Mouse (Mus musculus) forebrain, embryonic 14.5 days (tissue): Measurements from ENCODE around the gene Mob3c. TPM values are rescaled to one million over a fixed set of nuclear protein-coding genes. Genes with fewer than 3 reads are reported as not detected.

ENCODE experiments used
- ATAC-seq: fragments of 200-750 bp; cut with Nextera tagmentation; 2 replicates; pipeline ENCODE4 v1.8.0; 2017; ENCODE audit warnings: mild to moderate bottlenecking, moderate library complexity
- DNase-seq: peaks from one replicate; pipeline ENCODE4 v3.0.0-alpha.2; 2015; ENCODE audit warnings: low spot score
- H3K27ac ChIP-seq: fragments of 300-500 bp; sonication (generic); 2 replicates; pipeline ENCODE4 v1.5.1; 2014; ENCODE audit warnings: low read depth, mild to moderate bottlenecking, control low read depth, low read length, moderate library complexity
- H3K27me3 ChIP-seq: fragments of 300-500 bp; sonication (generic); replicated peaks from 2 replicates; pipeline ENCODE4 v1.6.1; 2014; ENCODE audit warnings: low read length, control low read depth, mixed read lengths; ENCODE audit not compliant: control insufficient read depth, insufficient read depth
- H3K36me3 ChIP-seq: fragments of 300-500 bp; sonication (generic); 2 replicates; pipeline ENCODE4 v1.6.1; 2014; ENCODE audit warnings: low read length, control low read depth; ENCODE audit not compliant: control insufficient read depth, insufficient read depth
- H3K4me1 ChIP-seq: fragments of 300-500 bp; sonication (generic); 2 replicates; pipeline ENCODE4 v1.6.1; 2014; ENCODE audit warnings: antibody characterized with exemption, low read length, control low read depth; ENCODE audit not compliant: control insufficient read depth, insufficient read depth
- H3K4me2 ChIP-seq: fragments of 300-500 bp; sonication (generic); 2 replicates; pipeline ENCODE4 v1.6.1; 2014; ENCODE audit warnings: mild to moderate bottlenecking, control low read depth, low read length
- H3K4me3 ChIP-seq: fragments of 300-500 bp; sonication (generic); 2 replicates; pipeline ENCODE4 v1.5.1; 2014; ENCODE audit warnings: low read depth, low read length, control low read depth
- H3K9ac ChIP-seq: fragments of 300-500 bp; sonication (generic); 2 replicates; pipeline ENCODE4 v1.6.1; 2014; ENCODE audit warnings: mild to moderate bottlenecking, low read length, control low read depth, moderate library complexity
- H3K9me3 ChIP-seq: fragments of 300-500 bp; sonication (generic); replicated peaks from 2 replicates; pipeline ENCODE4 v1.6.1; 2016; ENCODE audit warnings: low read length, control low read depth, mixed read lengths; ENCODE audit not compliant: control insufficient read depth
- WGBS: fragments of 180-500 bp; shearing (Covaris S2); extraction: QIAGEN DNeasy Blood & Tissue Kit; methylation state at CpG from one replicate; pipeline ENCODE4 v1.1.7; 2014; 5-methylcytosine and 5-hydroxymethylcytosine counted together
- polyA plus RNA-seq: library from polyadenylated mRNA; unstranded; fragments of >200 nt; fragmentation: Nextera tagmentation; extraction: Ambion mirVana; gene quantifications from 2 replicates; pipeline ENCODE4 v1.2.1, GENCODE M21; 2014

Gene Mob3c
- polyA plus RNA-seq: 3.1 and 3.9 TPM in 2 replicates

DNA sequence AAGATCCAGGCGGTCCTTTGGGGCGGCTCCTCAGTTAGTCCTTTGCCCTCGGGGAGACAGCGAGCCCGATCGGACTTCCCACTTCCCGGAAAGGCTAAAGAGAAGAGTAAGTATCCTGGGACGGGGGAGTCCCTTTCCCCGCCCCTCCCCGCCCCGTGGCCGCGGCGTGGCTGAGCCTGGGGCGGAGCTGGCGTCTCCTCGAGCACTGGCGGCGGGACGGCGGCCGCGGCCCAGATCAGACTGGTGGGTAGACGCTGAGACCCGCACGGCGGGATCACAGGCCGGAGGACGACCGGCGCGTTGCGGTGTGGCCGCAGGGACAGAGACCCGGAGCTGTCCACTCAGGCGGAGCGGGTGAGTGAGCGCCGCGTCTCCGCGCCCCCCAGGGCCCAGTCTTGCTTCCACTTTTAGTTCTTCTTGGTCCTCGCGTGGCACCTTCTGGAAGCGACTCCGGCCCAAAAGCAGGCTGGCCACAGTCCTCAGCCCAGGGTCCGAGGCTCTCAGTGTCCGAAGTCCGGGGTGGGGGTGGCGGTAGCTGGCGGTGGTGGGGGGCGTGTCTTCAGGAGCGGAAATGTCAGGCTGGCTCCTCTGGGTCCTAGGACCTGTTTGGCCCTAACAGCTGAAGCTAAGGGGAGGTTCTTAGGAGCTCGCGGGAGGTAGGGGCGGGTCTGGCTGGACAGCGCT lies at the start of gene Mob3c:
Gene Mob3c (plus strand): TSS at position 205 of the 684 bp plus-strand sequence.
- Histone ChIP-seq H3K4me2 (peak within 1 kb of the TSS; percentile 85), H3K4me1 (peaks cover 6% of the 10 kb centered on the region), H3K4me3 (peak within 1 kb of the TSS; percentile 85), H3K9me3 (no peaks in the 10 kb centered on the region), H3K36me3 (no peaks in the 10 kb centered on the region), H3K27me3 (no peaks in the 10 kb centered on the region), H3K27ac (peak within 1 kb of the TSS; percentile 14; the same call in 1 of the 2 replicates), H3K9ac (peak within 1 kb of the TSS; percentile 75)
- ATAC-seq (peak; percentile 90), DNase-seq (peak; percentile 75)
- WGBS: under 1% methylated on average over 49 of the region's 57 CpGs

DNA sequence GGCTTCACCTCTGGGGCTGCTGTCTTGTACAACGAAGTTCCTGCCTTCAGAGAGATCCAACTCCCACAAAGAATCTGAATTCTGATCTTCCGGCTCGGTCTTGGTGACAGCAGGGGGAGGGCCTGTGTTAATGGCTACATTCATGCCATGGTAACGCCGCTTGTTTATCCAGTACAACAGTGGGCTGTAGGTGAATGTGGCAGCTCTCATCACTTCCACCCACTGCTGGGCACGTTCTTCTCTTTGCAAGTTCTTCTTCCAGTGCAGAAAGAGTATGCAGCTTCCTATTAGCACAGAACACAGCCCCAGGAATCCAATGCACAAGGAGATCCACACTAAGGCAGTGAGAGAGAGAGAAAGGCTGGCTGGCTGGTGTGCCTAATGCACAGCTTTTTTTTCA lies 47.6 kb upstream of the Mob3c start:
- DNase-seq: no peak
- Histone ChIP-seq H3K4me3 (no peak overlapping the region), H3K4me2 (no peak overlapping the region), H3K36me3 (peaks cover 12% of the 10 kb centered on the region), H3K4me1 (no peaks in the 10 kb centered on the region), H3K9me3 (no peaks in the 10 kb centered on the region), H3K9ac (no peak overlapping the region), H3K27me3 (no peaks in the 10 kb centered on the region), H3K27ac (no peak overlapping the region)
- WGBS: 51% methylated on average over 6 of the region's 6 CpGs
- no peak for ATAC-seq

DNA sequence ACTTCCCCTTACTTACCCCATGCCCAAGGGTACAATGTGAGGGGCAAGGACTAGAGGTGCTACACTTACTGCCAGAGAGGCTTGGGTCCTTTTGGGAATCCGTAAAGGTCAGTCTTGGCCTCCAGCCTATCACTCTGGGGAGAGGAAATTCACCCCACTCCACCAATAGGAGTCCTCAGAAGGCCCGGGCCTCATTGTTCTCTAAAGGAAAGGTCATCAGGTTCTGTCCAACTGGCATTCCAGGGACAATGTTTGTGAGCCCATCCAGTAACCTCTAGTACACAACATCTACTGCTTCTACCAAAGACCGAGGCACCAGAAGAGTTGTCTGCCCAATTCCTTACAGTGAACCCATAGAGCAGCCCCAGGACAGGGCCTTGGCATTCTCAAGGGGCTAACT lies 47.0 kb upstream of the Mob3c start, which contains the start of gene Tex38:
Gene Tex38 (minus strand): TSS at position 101 of the 400 bp plus-strand sequence.
- 92% methylated on average over 3 of the region's 3 CpGs for WGBS

DNA sequence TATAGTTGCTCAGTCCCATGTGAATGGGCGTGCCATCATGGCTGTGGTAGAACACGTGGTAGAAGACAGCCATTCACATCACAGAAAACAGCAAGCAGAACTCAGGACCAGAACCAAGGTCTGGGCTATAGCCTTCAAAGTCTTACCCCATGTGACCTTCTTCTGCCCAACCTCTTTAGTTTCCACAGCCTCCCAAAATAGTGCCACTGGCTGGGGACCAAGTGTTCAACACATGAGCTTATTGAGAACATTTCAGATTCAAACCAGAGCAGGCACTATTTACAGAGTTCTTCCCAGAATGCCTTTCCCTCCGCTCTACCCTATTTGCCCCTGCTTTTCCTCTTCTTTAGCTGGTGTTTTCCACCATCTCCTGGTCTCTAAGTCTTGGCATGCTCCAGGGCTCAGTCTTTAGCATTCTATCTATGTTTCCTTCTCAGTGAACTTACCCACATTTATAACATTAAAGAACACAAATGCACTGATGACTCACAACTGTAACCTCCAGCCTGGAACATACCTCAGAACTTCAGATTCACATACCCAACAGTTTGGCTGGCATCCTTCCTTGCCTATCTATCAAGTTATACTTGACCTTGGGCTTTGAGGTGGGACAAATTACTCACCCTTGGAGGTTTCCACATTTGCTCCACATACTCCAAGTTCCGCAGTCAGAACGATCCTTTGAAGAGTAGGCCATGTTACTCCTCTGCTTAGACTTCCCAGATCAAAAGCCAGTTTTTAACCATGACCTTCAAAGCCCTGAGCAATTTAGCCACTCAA lies 45.7 kb upstream of the Mob3c start:
- DNase-seq (no peak), ATAC-seq (no peak)
- Histone ChIP-seq H3K4me3 (no peak overlapping the region), H3K27me3 (no peaks in the 10 kb centered on the region), H3K9me3 (no peaks in the 10 kb centered on the region), H3K4me2 (no peak overlapping the region), H3K36me3 (no peaks in the 10 kb centered on the region), H3K27ac (no peak overlapping the region), H3K4me1 (peaks cover 5% of the 10 kb centered on the region; the same call in 1 of the 2 replicates), H3K9ac (no peak overlapping the region)
- WGBS: 85% methylated on average over 5 of the region's 5 CpGs

More for the DNA sequence above, 47.0 kb upstream of the Mob3c start, which contains the start of gene Tex38:
- DNase-seq: no peak
- H3K9ac ChIP-seq: no peak within 1 kb of the TSS
- H3K36me3 ChIP-seq: 0 out of 2 replicates have a peak, but pooled peaks cover 9% of the 10 kb centered on the region
- H3K4me1 ChIP-seq: peaks cover 5% of the 10 kb centered on the region; the same call in 1 of the 2 replicates
- no peak within 1 kb of the TSS for H3K27ac ChIP-seq
- no peaks in the 10 kb centered on the region for H3K9me3 ChIP-seq
- H3K4me2 ChIP-seq: no peak within 1 kb of the TSS
- H3K27me3 ChIP-seq: no peaks in the 10 kb centered on the region
- H3K4me3 ChIP-seq: no peak within 1 kb of the TSS
- no peak for ATAC-seq

DNA sequence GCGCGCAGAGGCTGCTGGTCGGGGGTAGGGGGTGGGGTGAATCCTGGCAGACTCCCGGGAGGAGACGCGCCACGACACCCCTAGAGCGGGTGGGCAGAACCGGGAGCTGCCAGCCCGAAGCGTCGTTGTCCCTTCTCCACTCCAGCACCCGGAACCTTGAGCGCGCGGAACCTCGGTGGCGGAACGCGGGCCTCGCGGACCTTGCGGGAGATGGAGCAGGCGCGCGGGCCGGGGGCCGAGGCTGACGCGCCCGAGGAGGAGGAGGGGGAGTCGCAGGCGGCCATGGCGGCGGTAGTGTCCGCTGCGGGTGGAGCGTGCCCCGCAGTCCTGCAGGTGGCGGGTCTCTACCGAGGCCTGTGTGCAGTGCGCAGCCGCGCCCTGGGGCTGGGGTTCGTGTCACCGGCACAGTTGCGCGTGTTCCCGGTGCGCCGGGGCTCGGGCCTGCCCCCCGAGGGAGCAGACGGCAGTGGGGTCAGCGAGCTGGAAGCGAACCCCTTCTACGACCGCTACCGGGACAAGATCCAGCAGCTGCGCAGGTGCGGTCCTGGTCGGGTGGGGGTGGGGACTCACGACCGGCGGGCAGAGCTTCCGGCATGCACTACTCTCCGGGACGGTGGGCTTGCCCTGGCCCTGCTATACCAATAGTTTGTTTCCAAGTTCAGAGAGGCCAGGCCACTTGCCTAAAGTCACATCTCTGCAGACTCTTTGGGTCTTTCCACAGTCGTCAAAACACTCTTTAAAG lies 43.0 kb upstream of the Mob3c start, which contains the start of gene Atpaf1:
Gene Atpaf1 (plus strand): TSS at position 44 of the 742 bp plus-strand sequence.
- WGBS: under 1% methylated on average over 55 of the region's 69 CpGs
- peak; percentile 66 for DNase-seq
- H3K4me2 ChIP-seq: peak within 1 kb of the TSS; percentile 69

DNA sequence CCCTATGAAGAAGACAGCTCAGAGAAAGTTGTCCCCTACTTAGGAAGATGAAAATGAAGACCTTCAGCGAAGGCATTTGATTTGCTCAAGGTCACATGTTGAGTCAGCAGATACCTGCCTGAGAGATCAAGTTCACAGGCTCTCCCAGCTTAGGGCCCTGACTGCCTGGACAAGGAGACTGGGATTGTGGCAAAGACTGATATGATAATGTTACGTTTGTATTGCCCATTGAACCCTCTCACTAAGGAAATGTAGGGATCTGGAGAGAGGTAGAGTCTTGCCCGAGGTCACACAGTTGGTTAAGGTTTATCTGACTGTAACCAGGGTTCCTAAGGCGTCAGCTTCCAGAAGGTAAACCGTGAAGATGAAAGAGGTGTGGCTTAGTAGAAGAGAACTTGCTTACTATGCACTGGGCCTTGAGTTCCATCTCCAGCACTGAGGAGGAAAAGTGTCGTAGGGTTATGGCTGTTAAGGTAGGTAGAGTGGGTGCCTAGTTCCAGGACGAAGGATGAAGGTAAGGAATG lies 42.3 kb upstream of the Mob3c start:
- DNase-seq (peak; percentile 0), ATAC-seq (0 out of 2 replicates have a peak, but pooled peaks have one; percentile 1)
- H3K27ac ChIP-seq: no peak overlapping the region
- H3K4me2 ChIP-seq: peak overlapping the region; percentile 69
- peak overlapping the region; percentile 68 for H3K4me3 ChIP-seq
- H3K9me3 ChIP-seq: no peaks in the 10 kb centered on the region
- H3K36me3 ChIP-seq: peaks cover 18% of the 10 kb centered on the region
- no peaks in the 10 kb centered on the region for H3K27me3 ChIP-seq
- 66% methylated on average over 7 of the region's 7 CpGs for WGBS
- H3K4me1 ChIP-seq: peaks cover 5% of the 10 kb centered on the region; the same call in 1 of the 2 replicates
- peak overlapping the region; percentile 82 for H3K9ac ChIP-seq

More for the DNA sequence above, 43.0 kb upstream of the Mob3c start, which contains the start of gene Atpaf1:
- H3K27ac ChIP-seq: no peak within 1 kb of the TSS
- no peaks in the 10 kb centered on the region for H3K9me3 ChIP-seq
- H3K27me3 ChIP-seq: no peaks in the 10 kb centered on the region
- ATAC-seq: peak; percentile 91
- peak within 1 kb of the TSS; percentile 82 for H3K9ac ChIP-seq
- peak within 1 kb of the TSS; percentile 68 for H3K4me3 ChIP-seq
- H3K36me3 ChIP-seq: peaks cover 11% of the 10 kb centered on the region
- H3K4me1 ChIP-seq: peaks cover 5% of the 10 kb centered on the region; the same call in 1 of the 2 replicates

DNA sequence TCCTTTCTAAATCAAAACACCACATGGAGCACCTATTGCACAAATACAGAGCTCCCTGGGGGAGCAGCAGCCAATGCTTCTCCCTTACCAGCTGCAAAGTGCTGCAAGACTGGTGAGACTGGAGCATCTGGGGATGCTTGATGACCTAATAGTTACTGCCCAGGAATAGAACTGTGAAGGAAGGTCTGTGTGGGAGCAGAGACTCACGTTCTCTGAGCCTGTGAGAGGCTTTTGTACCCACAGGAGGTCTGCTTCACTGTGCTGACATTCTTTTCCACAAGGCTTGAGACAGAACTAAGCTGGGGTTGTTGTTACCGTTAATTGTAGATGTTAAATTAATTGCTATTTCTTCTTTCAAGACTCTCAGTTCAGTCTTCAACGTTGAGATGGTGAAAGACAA lies 37.0 kb upstream of the Mob3c start:
- H3K9me3 ChIP-seq: no peaks in the 10 kb centered on the region
- H3K4me2 ChIP-seq: no peak overlapping the region
- no peak overlapping the region for H3K4me3 ChIP-seq
- no peak for DNase-seq
- no peaks in the 10 kb centered on the region for H3K27me3 ChIP-seq
- no peak overlapping the region for H3K27ac ChIP-seq
- peaks cover 45% of the 10 kb centered on the region for H3K36me3 ChIP-seq
- peaks cover under 1% of the 10 kb centered on the region; the same call in 1 of the 2 replicates for H3K4me1 ChIP-seq
- WGBS: 76% methylated on average over 3 of the region's 3 CpGs
- ATAC-seq: no peak
- no peak overlapping the region for H3K9ac ChIP-seq

DNA sequence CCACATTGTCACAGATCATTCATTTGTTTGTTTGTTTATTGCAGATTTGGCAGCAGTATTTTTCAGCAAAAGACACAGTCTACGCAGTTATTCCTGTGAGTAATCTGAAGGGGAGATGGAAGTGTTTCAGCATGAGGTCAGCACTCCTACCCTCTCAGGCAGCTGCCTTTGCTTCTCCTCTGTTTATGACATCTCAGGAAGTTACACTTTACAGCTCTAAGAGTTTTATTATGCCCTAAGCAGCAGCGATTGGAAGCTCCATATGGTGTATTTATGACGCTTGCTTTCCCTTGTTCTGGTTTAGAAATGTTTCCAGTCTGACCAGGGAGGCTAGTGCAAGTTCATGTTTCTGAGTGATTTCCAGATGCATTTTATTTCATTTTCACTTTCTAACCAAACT lies 32.5 kb upstream of the Mob3c start:
- WGBS: 91% methylated on average over 3 of the region's 3 CpGs
- no peak for ATAC-seq
- Histone ChIP-seq H3K9ac (no peak overlapping the region), H3K27ac (no peak overlapping the region), H3K4me1 (no peaks in the 10 kb centered on the region), H3K4me3 (no peak overlapping the region), H3K27me3 (no peaks in the 10 kb centered on the region), H3K4me2 (no peak overlapping the region), H3K36me3 (peaks cover 61% of the 10 kb centered on the region), H3K9me3 (no peaks in the 10 kb centered on the region)
- no peak for DNase-seq
